Mouse (Mus musculus): Measurements from ENCODE around the gene Ghrh. TPM values are rescaled to one million over a fixed set of nuclear protein-coding genes. Genes with fewer than 3 reads are reported as not detected.

Gene Ghrh
- polyA plus RNA-seq, 1 experiment from 2014 or later = 0.35 TPM

GRCm38 (mm10) chr2:157300051-157300450 is 47.3 kb downstream of the Ghrh start:
- WGBS = 92% methylated on average over 6 of the region's 6 CpGs
- Histone ChIP-seq H3K4me2 (no peak overlapping the region), H3K27me3 (no peaks in the 10 kb centered on the region), H3K4me1 (peaks cover 4% of the 10 kb centered on the region; the same call in 1 of the 2 replicates), H3K36me3 (peaks cover 94% of the 10 kb centered on the region), H3K4me3 (replicated peaks) (no peak overlapping the region), H3K27ac (no peak overlapping the region), H3K9ac (no peak overlapping the region), H3K9me3 (replicated peaks) (no peaks in the 10 kb centered on the region)
- ATAC-seq (replicated peaks; ENCODE audit: low FRiP score) = no peak

DNA sequence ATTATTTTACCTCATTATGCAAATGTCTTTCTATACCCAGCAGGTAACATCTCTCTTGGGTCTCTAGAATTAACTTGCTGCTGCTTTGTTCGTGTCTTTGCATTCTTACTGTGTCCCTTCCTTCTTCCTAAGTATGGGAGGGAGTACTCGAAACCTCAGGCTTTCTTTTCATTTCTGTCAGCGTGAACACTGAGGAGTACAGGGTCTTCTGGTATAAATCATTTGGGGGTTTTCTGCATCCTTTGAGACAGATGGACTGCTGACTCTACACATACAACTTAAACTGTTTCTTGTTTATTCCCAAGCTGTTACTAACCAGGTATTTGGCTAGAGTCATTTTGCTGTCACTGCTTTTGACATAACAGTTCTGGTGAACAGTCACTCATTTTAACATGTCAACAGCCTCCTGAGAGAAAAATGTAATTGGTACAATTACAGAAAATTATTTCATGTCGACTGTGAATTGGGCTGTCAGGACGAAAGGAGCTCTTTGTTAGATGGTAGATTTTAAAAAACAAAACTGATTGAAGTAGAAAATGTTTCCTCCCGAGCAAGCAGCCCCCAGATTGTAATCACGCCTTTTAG is 51.1 kb downstream of the Ghrh start:
- 74% methylated on average over 7 of the region's 7 CpGs for WGBS
- H3K9ac ChIP-seq = no peak overlapping the region
- no peaks in the 10 kb centered on the region for H3K9me3 ChIP-seq (replicated peaks)
- no peak for ATAC-seq (replicated peaks; ENCODE audit: low FRiP score)
- peaks cover 4% of the 10 kb centered on the region; the same call in 1 of the 2 replicates for H3K4me1 ChIP-seq
- no peak overlapping the region for H3K27ac ChIP-seq
- no peaks in the 10 kb centered on the region for H3K27me3 ChIP-seq
- H3K4me2 ChIP-seq = no peak overlapping the region
- peaks cover 96% of the 10 kb centered on the region for H3K36me3 ChIP-seq
- no peak overlapping the region for H3K4me3 ChIP-seq (replicated peaks)

DNA sequence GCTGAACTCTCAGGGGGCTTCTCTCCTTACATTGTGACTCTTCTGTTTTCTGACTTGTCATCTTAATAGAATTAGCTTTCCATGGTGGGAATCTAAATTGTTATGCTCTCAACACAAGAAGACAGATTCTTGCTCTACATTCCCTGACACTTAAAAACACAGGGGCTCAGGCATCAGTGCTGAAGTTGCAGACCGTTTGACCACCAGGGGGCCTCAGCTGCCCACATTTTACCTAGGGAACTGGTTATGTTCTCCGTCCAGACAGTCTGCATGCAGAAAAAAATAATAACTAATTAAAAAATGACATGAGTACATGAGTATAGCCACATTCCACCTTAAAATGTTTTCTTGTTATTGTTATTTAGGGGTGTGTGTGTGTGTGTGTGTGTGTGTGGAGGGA is 55.2 kb downstream of the Ghrh start:
- 22% methylated on average over 2 of the region's 2 CpGs for WGBS
- Histone ChIP-seq H3K27ac (no peak overlapping the region), H3K4me3 (replicated peaks) (no peak overlapping the region), H3K27me3 (no peaks in the 10 kb centered on the region), H3K4me2 (no peak overlapping the region), H3K9ac (no peak overlapping the region), H3K36me3 (peaks cover 95% of the 10 kb centered on the region), H3K9me3 (replicated peaks) (no peaks in the 10 kb centered on the region), H3K4me1 (peaks cover 7% of the 10 kb centered on the region; the same call in 1 of the 2 replicates)
- ATAC-seq (replicated peaks; ENCODE audit: low FRiP score) = no peak

GRCm38 (mm10) chr2:157288996-157289395 is 58.3 kb downstream of the Ghrh start:
- WGBS = 88% methylated on average over 5 of the region's 5 CpGs
- Histone ChIP-seq H3K4me1 (0 out of 2 replicates have a peak, but pooled peaks cover 3% of the 10 kb centered on the region), H3K4me2 (no peak overlapping the region), H3K9me3 (replicated peaks) (no peaks in the 10 kb centered on the region), H3K9ac (no peak overlapping the region), H3K4me3 (replicated peaks) (no peak overlapping the region), H3K36me3 (peaks cover 96% of the 10 kb centered on the region), H3K27me3 (no peaks in the 10 kb centered on the region), H3K27ac (no peak overlapping the region)
- no peak for ATAC-seq (replicated peaks; ENCODE audit: low FRiP score)

- H3K27me3 ChIP-seq = no peaks in the 10 kb centered on the region
- 17% methylated on average over 3 of the region's 3 CpGs for WGBS
- no peak for ATAC-seq (replicated peaks; ENCODE audit: low FRiP score)
These were observed 59.8 kb downstream of the Ghrh start for GRCm38 (mm10) chr2:157287542-157287941.

DNA sequence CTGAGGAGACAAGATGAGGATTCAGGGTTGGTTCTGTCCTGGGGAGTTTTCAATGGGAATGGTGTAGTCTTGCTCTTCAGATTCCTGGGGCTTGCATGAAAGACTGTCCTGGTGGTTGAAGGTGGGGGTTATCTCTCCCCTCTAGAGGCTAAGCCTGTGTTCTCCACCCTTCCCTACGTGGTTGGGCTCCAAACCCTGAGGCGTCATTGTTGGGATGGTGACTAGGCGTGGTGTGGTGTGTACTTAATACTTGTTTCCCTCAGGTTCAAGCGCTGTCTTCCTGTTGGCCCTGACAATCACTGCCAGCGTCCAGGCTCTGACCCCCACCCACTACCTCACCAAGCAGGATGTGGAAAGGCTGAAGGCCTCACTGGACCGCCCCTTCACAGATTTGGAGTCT is 64.0 kb downstream of the Ghrh start:
- H3K4me2 ChIP-seq = no peak overlapping the region
- peaks cover 67% of the 10 kb centered on the region for H3K36me3 ChIP-seq
- no peak overlapping the region for H3K4me3 ChIP-seq (replicated peaks)
- H3K27me3 ChIP-seq = no peaks in the 10 kb centered on the region
- 89% methylated on average over 6 of the region's 6 CpGs for WGBS
- no peaks in the 10 kb centered on the region for H3K9me3 ChIP-seq (replicated peaks)
- H3K27ac ChIP-seq = no peak overlapping the region
- no peak overlapping the region for H3K9ac ChIP-seq
- peaks cover 23% of the 10 kb centered on the region for H3K4me1 ChIP-seq
- no peak for ATAC-seq (replicated peaks; ENCODE audit: low FRiP score)

More at GRCm38 (mm10) chr2:157287542-157287941, 59.8 kb downstream of the Ghrh start:
- H3K27ac ChIP-seq = no peak overlapping the region
- no peak overlapping the region for H3K4me2 ChIP-seq
- H3K4me1 ChIP-seq = 0 out of 2 replicates have a peak, but pooled peaks cover 3% of the 10 kb centered on the region
- no peak overlapping the region for H3K9ac ChIP-seq
- H3K9me3 ChIP-seq (replicated peaks) = no peaks in the 10 kb centered on the region
- no peak overlapping the region for H3K4me3 ChIP-seq (replicated peaks)
- peaks cover 96% of the 10 kb centered on the region for H3K36me3 ChIP-seq

Other genes starting within 250 kb of the Ghrh start
- 25.3 and 27.2 TPM in 2 replicates for gene Samhd1, start 212.2 kb downstream of the Ghrh start, polyA plus RNA-seq (2015; fragmentation: Nextera tagmentation; extraction: Ambion mirVana)
- 26.8 and 26.9 TPM in 2 replicates for gene Rbl1, start 143.0 kb downstream of the Ghrh start, polyA plus RNA-seq (2015; fragmentation: Nextera tagmentation; extraction: Ambion mirVana)
- 311 and 322 TPM in 2 replicates for gene Rpn2, start 68.5 kb downstream of the Ghrh start, polyA plus RNA-seq (2015; fragmentation: Nextera tagmentation; extraction: Ambion mirVana)
- gene Mroh8, start 68.0 kb downstream of the Ghrh start, polyA plus RNA-seq (2015; fragmentation: Nextera tagmentation; extraction: Ambion mirVana) = 0.47 and 0.59 TPM in 2 replicates
- gene Manbal, start 20.1 kb upstream of the Ghrh start, polyA plus RNA-seq (2015; fragmentation: Nextera tagmentation; extraction: Ambion mirVana) = 71.7 and 81.2 TPM in 2 replicates
- gene Src, start 70.9 kb upstream of the Ghrh start, polyA plus RNA-seq (2015; fragmentation: Nextera tagmentation; extraction: Ambion mirVana) = 17.6 and 18.2 TPM in 2 replicates
- gene Nnat, start 212.6 kb upstream of the Ghrh start, polyA plus RNA-seq (2015; fragmentation: Nextera tagmentation; extraction: Ambion mirVana) = 238 and 287 TPM in 2 replicates
- gene Blcap, start 223.8 kb upstream of the Ghrh start, polyA plus RNA-seq (2015; fragmentation: Nextera tagmentation; extraction: Ambion mirVana) = 48.3 and 51.6 TPM in 2 replicates

All from kidney, embryonic 15.5 days (tissue).